Mouse (Mus musculus): ENCODE data around the gene Kxd1. TPM values are rescaled to one million over a fixed set of nuclear protein-coding genes. Genes with fewer than 3 reads are reported as not detected.

Gene Kxd1
- polyA plus RNA-seq, 1 experiment: 37.0 TPM

GRCm38 (mm10) chr8:70562802-70563201 is 35.0 kb upstream of the Kxd1 start:
- Histone ChIP-seq H3K4me1 (ENCODE audit: control insufficient read depth, insufficient read depth, low read length) (peaks cover 6% of the 10 kb centered on the region; the same call in 1 of the 2 replicates), H3K4me3 (ENCODE audit: insufficient read depth, low read length) (no peak overlapping the region), H3K27ac (ENCODE audit: insufficient read depth, low read length) (no peak overlapping the region)
- TF ChIP-seq CTCF (IDR thresholded peaks at IDR 0.05; ENCODE audit: borderline replicate concordance, insufficient read depth, low read length): no peak
- no peak for TF ChIP-seq POLR2A (IDR thresholded peaks at IDR 0.05; ENCODE audit: low read depth, low read length)

DNA sequence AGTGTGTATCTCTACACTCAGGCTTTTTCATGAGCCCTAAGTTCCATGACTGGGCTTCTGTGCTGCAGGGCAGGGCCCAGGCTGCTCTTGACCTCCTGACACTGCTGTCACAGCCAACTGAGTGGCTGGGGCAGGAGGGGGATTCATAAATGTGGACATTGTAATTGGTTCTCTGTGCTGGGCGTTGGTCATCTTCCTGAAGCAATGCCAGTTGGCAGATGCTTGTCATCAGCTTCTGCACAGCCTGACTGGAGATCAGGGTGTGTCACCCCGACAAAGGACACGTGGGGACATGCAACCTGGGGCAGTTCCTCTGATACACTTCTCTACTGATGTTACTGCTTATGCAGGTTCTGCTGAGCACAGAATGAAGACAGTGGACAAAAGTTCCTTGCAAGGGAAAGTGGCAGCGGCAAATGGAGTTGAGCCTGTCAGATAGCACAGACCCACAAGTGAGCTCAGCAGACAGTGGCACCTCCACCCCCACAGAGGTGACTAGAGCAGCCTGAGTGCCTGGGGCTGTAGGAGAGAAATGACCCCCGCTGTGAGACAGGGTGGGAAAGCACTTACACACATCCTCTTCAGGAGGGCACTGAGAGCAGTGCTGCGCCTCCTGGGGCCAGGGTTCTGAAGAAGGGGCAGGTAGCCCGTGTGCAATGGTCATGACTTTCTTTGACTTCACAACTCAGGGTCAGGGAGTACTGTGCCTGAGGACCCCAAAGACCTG is 34.2 kb upstream of the Kxd1 start:
- peaks cover 6% of the 10 kb centered on the region; the same call in 1 of the 2 replicates for H3K4me1 ChIP-seq (ENCODE audit: control insufficient read depth, insufficient read depth, low read length)
- no peak overlapping the region for H3K27ac ChIP-seq (ENCODE audit: insufficient read depth, low read length)
- TF ChIP-seq POLR2A (IDR thresholded peaks at IDR 0.05; ENCODE audit: low read depth, low read length): no peak
- no peak overlapping the region for H3K4me3 ChIP-seq (ENCODE audit: insufficient read depth, low read length)

GRCm38 (mm10) chr8:70561357-70561756 is 33.6 kb upstream of the Kxd1 start:
- TF ChIP-seq POLR2A (IDR thresholded peaks at IDR 0.05; ENCODE audit: low read depth, low read length) (no peak), CTCF (IDR thresholded peaks at IDR 0.05; ENCODE audit: borderline replicate concordance, insufficient read depth, low read length) (no peak)
- Histone ChIP-seq H3K4me3 (ENCODE audit: insufficient read depth, low read length) (no peak overlapping the region), H3K4me1 (ENCODE audit: control insufficient read depth, insufficient read depth, low read length) (peaks cover 6% of the 10 kb centered on the region; the same call in 1 of the 2 replicates), H3K27ac (ENCODE audit: insufficient read depth, low read length) (no peak overlapping the region)

DNA sequence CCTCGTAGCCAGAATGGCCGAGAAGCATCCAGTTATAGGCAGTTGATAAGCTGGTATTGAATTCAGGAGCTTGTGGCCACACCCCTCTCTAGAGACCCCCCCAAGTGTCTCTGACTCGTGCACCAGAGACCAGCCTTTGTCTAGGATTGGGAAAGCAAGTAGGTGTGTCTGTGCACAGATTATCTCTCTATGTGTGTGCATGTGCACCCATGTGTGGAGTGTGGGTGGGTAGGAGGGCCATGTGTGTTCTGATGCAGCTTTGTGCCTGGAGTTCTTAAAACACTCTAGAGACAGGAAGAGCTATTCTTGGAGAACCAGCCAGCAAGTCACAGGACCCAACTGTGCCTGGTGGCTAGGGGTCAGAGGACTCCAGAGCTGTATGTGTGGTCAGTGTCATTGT is 32.8 kb upstream of the Kxd1 start:
- no peak for TF ChIP-seq CTCF (IDR thresholded peaks at IDR 0.05; ENCODE audit: borderline replicate concordance, insufficient read depth, low read length)
- TF ChIP-seq POLR2A (IDR thresholded peaks at IDR 0.05; ENCODE audit: low read depth, low read length): no peak

DNA sequence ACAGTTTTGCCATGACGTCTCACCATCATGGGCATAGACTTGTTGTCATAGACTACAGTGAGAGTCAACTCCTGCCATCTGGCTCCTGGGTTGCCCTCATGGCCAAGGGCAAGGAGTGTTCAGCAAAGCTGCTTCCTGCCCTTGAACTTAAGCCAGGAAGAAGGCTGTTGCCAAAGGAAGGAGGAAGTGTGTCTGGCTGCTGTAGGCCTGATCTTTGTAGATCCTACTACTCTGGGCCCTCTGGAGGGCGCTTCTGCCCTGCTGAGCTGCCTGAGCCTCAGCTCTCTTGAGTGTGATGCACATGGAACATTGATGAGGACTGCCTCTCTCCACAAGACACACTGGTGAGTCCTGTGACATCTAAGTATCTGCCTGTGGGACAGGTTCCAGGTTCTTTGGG is 32.3 kb upstream of the Kxd1 start:
- Histone ChIP-seq H3K27ac (ENCODE audit: insufficient read depth, low read length) (no peak overlapping the region), H3K4me3 (ENCODE audit: insufficient read depth, low read length) (no peak overlapping the region), H3K4me1 (ENCODE audit: control insufficient read depth, insufficient read depth, low read length) (peaks cover 6% of the 10 kb centered on the region; the same call in 1 of the 2 replicates)
- TF ChIP-seq POLR2A (IDR thresholded peaks at IDR 0.05; ENCODE audit: low read depth, low read length) (no peak), CTCF (IDR thresholded peaks at IDR 0.05; ENCODE audit: borderline replicate concordance, insufficient read depth, low read length) (no peak)

More for the DNA sequence above, 32.8 kb upstream of the Kxd1 start:
- H3K4me3 ChIP-seq (ENCODE audit: insufficient read depth, low read length): no peak overlapping the region
- no peak overlapping the region for H3K27ac ChIP-seq (ENCODE audit: insufficient read depth, low read length)
- H3K4me1 ChIP-seq (ENCODE audit: control insufficient read depth, insufficient read depth, low read length): peaks cover 6% of the 10 kb centered on the region; the same call in 1 of the 2 replicates

GRCm38 (mm10) chr8:70558983-70559382 is 31.2 kb upstream of the Kxd1 start:
- TF ChIP-seq POLR2A (IDR thresholded peaks at IDR 0.05; ENCODE audit: low read depth, low read length) (no peak), CTCF (IDR thresholded peaks at IDR 0.05; ENCODE audit: borderline replicate concordance, insufficient read depth, low read length) (no peak)
- Histone ChIP-seq H3K4me3 (ENCODE audit: insufficient read depth, low read length) (no peak overlapping the region), H3K27ac (ENCODE audit: insufficient read depth, low read length) (no peak overlapping the region), H3K4me1 (ENCODE audit: control insufficient read depth, insufficient read depth, low read length) (peaks cover 6% of the 10 kb centered on the region; the same call in 1 of the 2 replicates)

GRCm38 (mm10) chr8:70558334-70558733 is 30.6 kb upstream of the Kxd1 start:
- no peak overlapping the region for H3K27ac ChIP-seq (ENCODE audit: insufficient read depth, low read length)
- no peak for TF ChIP-seq CTCF (IDR thresholded peaks at IDR 0.05; ENCODE audit: borderline replicate concordance, insufficient read depth, low read length)
- no peak for TF ChIP-seq POLR2A (IDR thresholded peaks at IDR 0.05; ENCODE audit: low read depth, low read length)
- peaks cover 11% of the 10 kb centered on the region; the same call in 1 of the 2 replicates for H3K4me1 ChIP-seq (ENCODE audit: control insufficient read depth, insufficient read depth, low read length)
- H3K4me3 ChIP-seq (ENCODE audit: insufficient read depth, low read length): no peak overlapping the region

DNA sequence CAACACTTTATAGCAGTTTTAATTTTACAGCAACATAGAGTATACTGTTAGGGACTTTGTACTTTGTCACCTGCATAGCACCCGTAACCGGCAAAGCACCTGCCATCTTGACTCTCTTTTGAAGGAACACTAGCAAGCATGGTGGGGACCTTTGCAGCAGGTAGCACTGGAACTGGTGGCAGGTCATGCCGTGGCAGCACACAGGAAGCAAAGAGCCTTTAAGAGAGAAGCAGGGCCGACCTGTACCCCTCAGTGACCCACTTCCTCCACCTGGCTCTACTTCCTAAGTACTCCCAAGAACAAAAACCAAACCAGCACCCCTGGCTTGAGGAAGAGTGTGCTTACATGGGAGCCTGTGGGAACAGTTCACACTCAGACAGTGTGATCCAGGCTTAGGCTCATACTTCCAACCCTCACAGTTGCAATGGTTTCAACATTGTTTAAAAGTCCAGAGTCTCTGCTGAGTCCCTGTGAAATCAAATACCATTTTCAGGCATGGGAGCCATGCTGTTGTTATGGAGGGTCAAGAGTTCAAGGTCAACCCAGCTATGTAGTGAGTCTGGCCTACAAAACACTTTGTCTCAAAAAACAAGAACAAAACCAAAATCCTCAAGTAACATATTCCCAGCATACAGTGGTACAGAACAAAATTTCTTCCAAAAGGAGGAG is 27.5 kb upstream of the Kxd1 start:
- H3K27ac ChIP-seq (ENCODE audit: insufficient read depth, low read length): no peak overlapping the region
- no peak for TF ChIP-seq CTCF (IDR thresholded peaks at IDR 0.05; ENCODE audit: borderline replicate concordance, insufficient read depth, low read length)
- no peak for TF ChIP-seq POLR2A (IDR thresholded peaks at IDR 0.05; ENCODE audit: low read depth, low read length)
- H3K4me1 ChIP-seq (ENCODE audit: control insufficient read depth, insufficient read depth, low read length): peaks cover 11% of the 10 kb centered on the region; the same call in 1 of the 2 replicates
- no peak overlapping the region for H3K4me3 ChIP-seq (ENCODE audit: insufficient read depth, low read length)

DNA sequence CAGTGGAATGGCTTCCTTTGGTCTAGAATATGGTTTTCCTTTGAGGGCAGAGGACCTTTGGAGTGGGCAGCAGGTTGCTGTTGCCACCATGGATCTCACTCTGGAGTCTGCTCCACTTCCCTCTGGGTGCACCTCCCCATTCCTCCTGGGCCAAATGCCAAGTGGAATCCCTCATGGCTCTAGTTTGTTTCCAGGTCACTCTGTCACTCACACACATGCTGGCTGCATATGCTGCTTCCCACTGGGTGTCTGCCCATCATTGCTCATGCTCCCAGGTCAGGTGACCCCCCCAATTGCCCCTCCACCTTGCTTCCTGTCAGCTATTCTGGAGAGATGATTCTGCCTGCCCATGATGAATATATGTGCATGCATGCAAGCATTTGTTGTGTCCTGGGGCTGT is 26.0 kb upstream of the Kxd1 start:
- H3K4me3 ChIP-seq (ENCODE audit: insufficient read depth, low read length): no peak overlapping the region
- H3K27ac ChIP-seq (ENCODE audit: insufficient read depth, low read length): no peak overlapping the region
- TF ChIP-seq CTCF (IDR thresholded peaks at IDR 0.05; ENCODE audit: borderline replicate concordance, insufficient read depth, low read length): no peak
- TF ChIP-seq POLR2A (IDR thresholded peaks at IDR 0.05; ENCODE audit: low read depth, low read length): no peak
- H3K4me1 ChIP-seq (ENCODE audit: control insufficient read depth, insufficient read depth, low read length): peaks cover 11% of the 10 kb centered on the region; the same call in 1 of the 2 replicates

GRCm38 (mm10) chr8:70552836-70553235 is 25.1 kb upstream of the Kxd1 start:
- no peak overlapping the region for H3K4me3 ChIP-seq (ENCODE audit: insufficient read depth, low read length)

More at GRCm38 (mm10) chr8:70552836-70553235, 25.1 kb upstream of the Kxd1 start:
- no peak overlapping the region for H3K27ac ChIP-seq (ENCODE audit: insufficient read depth, low read length)
- no peak for TF ChIP-seq POLR2A (IDR thresholded peaks at IDR 0.05; ENCODE audit: low read depth, low read length)
- TF ChIP-seq CTCF (IDR thresholded peaks at IDR 0.05; ENCODE audit: borderline replicate concordance, insufficient read depth, low read length): no peak
- peaks cover 8% of the 10 kb centered on the region; the same call in 1 of the 2 replicates for H3K4me1 ChIP-seq (ENCODE audit: control insufficient read depth, insufficient read depth, low read length)

All from embryonic fibroblast, embryonic 13.5 days (primary cell).